Comparison of ENCODE assay signal across 18 mouse cellular contexts in genomic region chr4:124774429-124774828, GRCm38 (mm10). TPM values are rescaled to one million over a fixed set of nuclear protein-coding genes. Genes with fewer than 3 reads are reported as not detected.
A peak's percentile ranks its signal among the peaks of the same experiment; 100 is the strongest.
DNase-seq lines count a peak whose midpoint lies in the region; ATAC-seq and TF ChIP-seq lines count a peak whose summit lies in the region.
"Had no signal": no experiment of that assay in that cellular context is flagged by ENCODE, and none has a peak within 500 bp of the region (broad histone marks: within the 10 kb centered on the region; RNA-seq: fewer than 3 reads in every experiment).

No protein-coding gene starts in this region.

- 15% methylated on average over 2 of the region's 2 CpGs for WGBS in heart, embryonic 10.5 days
- WGBS in intestine, postnatal 0 days, result 46% methylated on average over 2 of the region's 2 CpGs

- H3K27me3 ChIP-seq in heart, embryonic 10.5 days (ENCODE audit: insufficient read depth, poor library complexity, severe bottlenecking), result no peaks in the 10 kb centered on the region
- H3K27me3 ChIP-seq in intestine, postnatal 0 days (replicated peaks; ENCODE audit: control insufficient read depth, insufficient read depth, low read length), result no peaks in the 10 kb centered on the region
- H3K27me3 ChIP-seq: hindbrain, embryonic 13.5 days; lung, embryonic 15.5 days; megakaryocyte, embryonic 14.5 days had no signal

- H3K9me3 ChIP-seq in heart, embryonic 10.5 days, result no peaks in the 10 kb centered on the region
- H3K9me3 ChIP-seq in intestine, postnatal 0 days (ENCODE audit: control insufficient read depth), result no peaks in the 10 kb centered on the region
- H3K9me3 ChIP-seq: embryonic facial prominence, embryonic 10.5 days; hindbrain, embryonic 13.5 days; lung, embryonic 15.5 days; megakaryocyte, embryonic 14.5 days had no signal

- peaks cover 11% of the 10 kb centered on the region for H3K36me3 ChIP-seq in heart, embryonic 10.5 days
- H3K36me3 ChIP-seq in intestine, postnatal 0 days (ENCODE audit: control insufficient read depth, insufficient read depth), result peaks cover 21% of the 10 kb centered on the region
- H3K36me3 ChIP-seq: lung, embryonic 15.5 days had no signal

- no peak overlapping the region for H3K9ac ChIP-seq in intestine, postnatal 0 days (ENCODE audit: low read depth, low read length)
- H3K9ac ChIP-seq: hindbrain, embryonic 13.5 days; lung, embryonic 15.5 days had no signal

- intact Hi-C loops in heart, postnatal 36 days (cut with DNase I), result no loop called here

- DNase-seq in heart, embryonic 10.5 days (ENCODE audit: low spot score), result peak; percentile 85
- no peak for DNase-seq in heart, postnatal 36 days
- peak; percentile 63 for DNase-seq in MEL-GATA-1-ER (ENCODE audit: extremely low read depth, low read depth)
- DNase-seq in cerebellum, adult 18-20 months, result no peak
- no peak for DNase-seq in kidney, postnatal 14 days
- DNase-seq in layer of hippocampus, adult 18-20 months (ENCODE audit: low spot score in 2 of 2), result no peak
- DNase-seq: cerebellum, adult 9-10 months; gastrocnemius, postnatal 25 days; kidney, adult 2 months; kidney, postnatal 4 days; layer of hippocampus, postnatal 36 days; right cerebral cortex, postnatal 14 days had no signal

- ATAC-seq in intestine, postnatal 0 days, result no peak
- 0 out of 2 replicates have a peak, but pooled peaks have one; percentile 33 for ATAC-seq in megakaryocyte, adult 5-6 weeks (ENCODE audit: poor library complexity, severe bottlenecking)

- H3K4me3 ChIP-seq in heart, embryonic 10.5 days, result no peak overlapping the region
- no peak overlapping the region for H3K4me3 ChIP-seq in intestine, postnatal 0 days (ENCODE audit: low read depth, low read length)
- H3K4me3 ChIP-seq: embryonic facial prominence, embryonic 10.5 days; hindbrain, embryonic 13.5 days; lung, embryonic 15.5 days; megakaryocyte, embryonic 14.5 days had no signal

- peaks cover 23% of the 10 kb centered on the region for H3K4me1 ChIP-seq in heart, embryonic 10.5 days
- H3K4me1 ChIP-seq in intestine, postnatal 0 days (replicated peaks; ENCODE audit: control insufficient read depth, insufficient read depth, low read length), result peaks cover 12% of the 10 kb centered on the region; the same call in 1 of the 2 replicates
- H3K4me1 ChIP-seq: embryonic facial prominence, embryonic 10.5 days; hindbrain, embryonic 13.5 days; lung, embryonic 15.5 days had no signal

- H3K4me2 ChIP-seq in intestine, postnatal 0 days (replicated peaks; ENCODE audit: low read depth), result no peak overlapping the region
- H3K4me2 ChIP-seq: hindbrain, embryonic 13.5 days; lung, embryonic 15.5 days had no signal

- H3K27ac ChIP-seq in heart, embryonic 10.5 days, result peak overlapping the region; percentile 57; the same call in 1 of the 2 replicates
- H3K27ac ChIP-seq in intestine, postnatal 0 days (ENCODE audit: low read depth, low read length), result peak overlapping the region; percentile 68
- H3K27ac ChIP-seq: embryonic facial prominence, embryonic 10.5 days; hindbrain, embryonic 13.5 days; lung, embryonic 15.5 days had no signal

- TF ChIP-seq CTCF in intestine, postnatal 0 days (IDR thresholded peaks at IDR 0.05; ENCODE audit: low read depth), result no peak

RNA-seq across cellular contexts. Expression of gene Mtf1, which starts 27.5 kb away (rescaled TPM):
- polyA plus RNA-seq in heart, embryonic 10.5 days (2016; fragmentation: Nextera tagmentation; extraction: Ambion mirVana), result 16.1 and 16.9 TPM in 2 replicates
- 10 to 100 TPM; 14.8 to 14.9 TPM for total RNA-seq in heart, postnatal 36 days (2021)
- 10.4 and 11.5 TPM in 2 replicates for polyA plus RNA-seq in intestine, postnatal 0 days (2015; fragmentation: Nextera tagmentation; extraction: Ambion mirVana)
- 22.8 and 25.4 TPM in 2 replicates for total RNA-seq in megakaryocyte, adult 5-6 weeks (2015)
- total RNA-seq in megakaryocyte, adult 5-6 weeks (2017), result 24.5 and 24.9 TPM in 2 replicates
- total RNA-seq in layer of hippocampus, adult 18-20 months (2021), result 10 to 100 TPM; 26.0 to 29.3 TPM

RNA-seq across cellular contexts. Expression of gene Inpp5b, which starts 32.8 kb away (rescaled TPM):
- polyA plus RNA-seq in heart, embryonic 10.5 days (2016; fragmentation: Nextera tagmentation; extraction: Ambion mirVana), result 19.9 and 25.5 TPM in 2 replicates
- 10 to 100 TPM in 1 of 2 experiments, 1 to 10 TPM in 1; 8.6 to 11.7 TPM for total RNA-seq in heart, postnatal 36 days (2021)
- 22.4 and 23.0 TPM in 2 replicates for polyA plus RNA-seq in intestine, postnatal 0 days (2015; fragmentation: Nextera tagmentation; extraction: Ambion mirVana)
- 32.6 and 45.0 TPM in 2 replicates for total RNA-seq in megakaryocyte, adult 5-6 weeks (2015)
- 40.7 and 48.4 TPM in 2 replicates for total RNA-seq in megakaryocyte, adult 5-6 weeks (2017)
- 10 to 100 TPM; 42.9 to 47.1 TPM for total RNA-seq in layer of hippocampus, adult 18-20 months (2021)

RNA-seq across cellular contexts. Expression of gene Sf3a3, which starts 59.9 kb away (rescaled TPM):
- polyA plus RNA-seq in heart, embryonic 10.5 days (2016; fragmentation: Nextera tagmentation; extraction: Ambion mirVana), result 137 and 180 TPM in 2 replicates
- total RNA-seq in heart, postnatal 36 days (2021), result 10 to 100 TPM; 18.1 to 18.2 TPM
- polyA plus RNA-seq in intestine, postnatal 0 days (2015; fragmentation: Nextera tagmentation; extraction: Ambion mirVana), result 45.3 and 45.7 TPM in 2 replicates
- 58.3 and 58.6 TPM in 2 replicates for total RNA-seq in megakaryocyte, adult 5-6 weeks (2015)
- 88.3 and 100 TPM in 2 replicates for total RNA-seq in megakaryocyte, adult 5-6 weeks (2017)
- total RNA-seq in layer of hippocampus, adult 18-20 months (2021), result 10 to 100 TPM; 35.0 TPM

Comparison
In these comparisons a context has a peak if more than half of its experiments do, and no peak if none do; other contexts are left out.
1. DNase-seq: peak in heart, embryonic 10.5 days (single experiment) and MEL-GATA-1-ER (single experiment); none in heart, postnatal 36 days (0 of 2), cerebellum, adult 18-20 months (0 of 2), kidney, postnatal 14 days (single experiment) and layer of hippocampus, adult 18-20 months (0 of 2).